Mouse (Mus musculus): Measurements from ENCODE around the gene Msrb2.
A peak's percentile ranks its signal among the peaks of the same experiment; 100 is the strongest.

GRCm38 (mm10) chr2:19388329-19389103 is 17.3 kb downstream of the Msrb2 start:
- TF ChIP-seq CTCF (IDR thresholded peaks at IDR 0.05; ENCODE audit: extremely low read depth, insufficient read depth, insufficient read length, insufficient replicate concordance) (no peak), POLR2A (IDR thresholded peaks at IDR 0.05; ENCODE audit: low read depth, low read length) (peak; percentile 66)
